Mouse (Mus musculus): ENCODE data around the gene Reep3.
A peak's percentile ranks its signal among the peaks of the same experiment; 100 is the strongest.

The Reep3 gene

GRCm38 (mm10) chr10:66973866-66974265 lies 122.9 kb downstream of the Reep3 start:
- DNase-seq (ENCODE audit: low read depth, low spot score), result no peak

- no peak for DNase-seq (ENCODE audit: low read depth, low spot score)
These were observed 123.5 kb downstream of the Reep3 start for GRCm38 (mm10) chr10:66973274-66973673.

GRCm38 (mm10) chr10:66970336-66971115 lies 126.2 kb downstream of the Reep3 start:
- DNase-seq (ENCODE audit: low read depth, low spot score), result no peak

- no peak for DNase-seq (ENCODE audit: low read depth, low spot score)
These were observed 127.2 kb downstream of the Reep3 start for GRCm38 (mm10) chr10:66969581-66969980.

- no peak for DNase-seq (ENCODE audit: low read depth, low spot score)
These were observed 127.7 kb downstream of the Reep3 start for GRCm38 (mm10) chr10:66969081-66969480.

- no peak for DNase-seq (ENCODE audit: low read depth, low spot score)
These were observed 128.2 kb downstream of the Reep3 start for GRCm38 (mm10) chr10:66968541-66968940.

GRCm38 (mm10) chr10:66966391-66967109 lies 130.2 kb downstream of the Reep3 start:
- peak; percentile 71 for DNase-seq (ENCODE audit: low read depth, low spot score)

- DNase-seq (ENCODE audit: low read depth, low spot score), result no peak
These were observed 136.6 kb downstream of the Reep3 start for GRCm38 (mm10) chr10:66960136-66960535.
